9 mouse cellular contexts compared by ENCODE assay signal in genomic region chr16:67949112-67949511, GRCm38 (mm10).
ATAC-seq and TF ChIP-seq lines count a peak whose summit lies in the region.
"Had no signal": no experiment of that assay in that cellular context is flagged by ENCODE, and none has a peak within 500 bp of the region (broad histone marks: within the 10 kb centered on the region; RNA-seq: fewer than 3 reads in every experiment).

No protein-coding gene starts in this region.

- ATAC-seq in intestine, embryonic 15.5 days, result peak; percentile 56
- ATAC-seq in intestine, postnatal 0 days, result no peak
- peak; percentile 71; the same call in 1 of the 2 replicates for ATAC-seq in intestine, embryonic 16.5 days
- ATAC-seq in neural tube, embryonic 15.5 days (ENCODE audit: low FRiP score), result no peak
- ATAC-seq: activated CD4-positive, CD25-positive, alpha-beta regulatory T cell, adult 4 months; CD4-positive, CD25-positive, alpha-beta regulatory T cell, adult 4 months; Patski had no signal

- no peak overlapping the region for H3K4me3 ChIP-seq in intestine, embryonic 15.5 days (replicated peaks)
- no peak overlapping the region for H3K4me3 ChIP-seq in intestine, postnatal 0 days (ENCODE audit: low read depth, low read length)
- no peak overlapping the region for H3K4me3 ChIP-seq in intestine, embryonic 16.5 days (ENCODE audit: low read length)
- H3K4me3 ChIP-seq in neural tube, embryonic 15.5 days (replicated peaks), result no peak overlapping the region

- no peak overlapping the region for H3K27ac ChIP-seq in intestine, embryonic 15.5 days
- H3K27ac ChIP-seq in intestine, postnatal 0 days (ENCODE audit: low read depth, low read length), result no peak overlapping the region
- no peak overlapping the region for H3K27ac ChIP-seq in intestine, embryonic 16.5 days (ENCODE audit: low read length)
- no peak overlapping the region for H3K27ac ChIP-seq in neural tube, embryonic 15.5 days (replicated peaks)

- no peaks in the 10 kb centered on the region for H3K36me3 ChIP-seq in intestine, embryonic 15.5 days
- H3K36me3 ChIP-seq in intestine, postnatal 0 days (ENCODE audit: control insufficient read depth, insufficient read depth), result no peaks in the 10 kb centered on the region
- no peaks in the 10 kb centered on the region for H3K36me3 ChIP-seq in intestine, embryonic 16.5 days (ENCODE audit: control insufficient read depth, insufficient read depth, low read length)
- no peaks in the 10 kb centered on the region for H3K36me3 ChIP-seq in neural tube, embryonic 15.5 days
- H3K36me3 ChIP-seq: G1E had no signal

- no peak for TF ChIP-seq CTCF in intestine, postnatal 0 days (IDR thresholded peaks at IDR 0.05; ENCODE audit: low read depth)

- H3K27me3 ChIP-seq in intestine, embryonic 15.5 days (replicated peaks), result no peaks in the 10 kb centered on the region
- H3K27me3 ChIP-seq in intestine, postnatal 0 days (replicated peaks; ENCODE audit: control insufficient read depth, insufficient read depth, low read length), result no peaks in the 10 kb centered on the region
- no peaks in the 10 kb centered on the region for H3K27me3 ChIP-seq in intestine, embryonic 16.5 days (replicated peaks; ENCODE audit: control insufficient read depth, insufficient read depth, low read length)
- H3K27me3 ChIP-seq in neural tube, embryonic 15.5 days (replicated peaks), result no peaks in the 10 kb centered on the region
- H3K27me3 ChIP-seq: CH12.LX, Patski had no signal

- no peaks in the 10 kb centered on the region for H3K9me3 ChIP-seq in intestine, embryonic 15.5 days
- H3K9me3 ChIP-seq in intestine, postnatal 0 days (ENCODE audit: control insufficient read depth), result no peaks in the 10 kb centered on the region
- H3K9me3 ChIP-seq in intestine, embryonic 16.5 days (ENCODE audit: control insufficient read depth, low read length), result no peaks in the 10 kb centered on the region
- H3K9me3 ChIP-seq in neural tube, embryonic 15.5 days (replicated peaks), result no peaks in the 10 kb centered on the region
- H3K9me3 ChIP-seq: G1E had no signal

- no peaks in the 10 kb centered on the region for H3K4me1 ChIP-seq in intestine, embryonic 15.5 days (replicated peaks)
- no peaks in the 10 kb centered on the region for H3K4me1 ChIP-seq in intestine, postnatal 0 days (replicated peaks; ENCODE audit: control insufficient read depth, insufficient read depth, low read length)
- no peaks in the 10 kb centered on the region for H3K4me1 ChIP-seq in intestine, embryonic 16.5 days (ENCODE audit: control insufficient read depth, insufficient read depth, low read length)
- no peaks in the 10 kb centered on the region for H3K4me1 ChIP-seq in neural tube, embryonic 15.5 days

- H3K4me2 ChIP-seq in intestine, embryonic 15.5 days (replicated peaks), result no peak overlapping the region
- no peak overlapping the region for H3K4me2 ChIP-seq in intestine, postnatal 0 days (replicated peaks; ENCODE audit: low read depth)
- no peak overlapping the region for H3K4me2 ChIP-seq in intestine, embryonic 16.5 days (ENCODE audit: low read depth, low read length)
- H3K4me2 ChIP-seq in neural tube, embryonic 15.5 days, result no peak overlapping the region

- no peak overlapping the region for H3K9ac ChIP-seq in intestine, embryonic 15.5 days
- H3K9ac ChIP-seq in intestine, postnatal 0 days (ENCODE audit: low read depth, low read length), result no peak overlapping the region
- H3K9ac ChIP-seq in intestine, embryonic 16.5 days (ENCODE audit: low read depth, low read length), result no peak overlapping the region
- no peak overlapping the region for H3K9ac ChIP-seq in neural tube, embryonic 15.5 days (replicated peaks)

Comparison
In these comparisons a context has a peak if more than half of its experiments do, and no peak if none do; other contexts are left out.
1. ATAC-seq: peak in intestine, embryonic 15.5 days (single experiment) and intestine, embryonic 16.5 days (single experiment); none in intestine, postnatal 0 days (single experiment) and neural tube, embryonic 15.5 days (single experiment).